Mouse (Mus musculus): ENCODE results near the gene Lin7a. TPM values are rescaled to one million over a fixed set of nuclear protein-coding genes. Genes with fewer than 3 reads are reported as not detected.

Gene Lin7a
- polyA plus RNA-seq, 1 experiment from 2014 or later: 0.74 TPM

DNA sequence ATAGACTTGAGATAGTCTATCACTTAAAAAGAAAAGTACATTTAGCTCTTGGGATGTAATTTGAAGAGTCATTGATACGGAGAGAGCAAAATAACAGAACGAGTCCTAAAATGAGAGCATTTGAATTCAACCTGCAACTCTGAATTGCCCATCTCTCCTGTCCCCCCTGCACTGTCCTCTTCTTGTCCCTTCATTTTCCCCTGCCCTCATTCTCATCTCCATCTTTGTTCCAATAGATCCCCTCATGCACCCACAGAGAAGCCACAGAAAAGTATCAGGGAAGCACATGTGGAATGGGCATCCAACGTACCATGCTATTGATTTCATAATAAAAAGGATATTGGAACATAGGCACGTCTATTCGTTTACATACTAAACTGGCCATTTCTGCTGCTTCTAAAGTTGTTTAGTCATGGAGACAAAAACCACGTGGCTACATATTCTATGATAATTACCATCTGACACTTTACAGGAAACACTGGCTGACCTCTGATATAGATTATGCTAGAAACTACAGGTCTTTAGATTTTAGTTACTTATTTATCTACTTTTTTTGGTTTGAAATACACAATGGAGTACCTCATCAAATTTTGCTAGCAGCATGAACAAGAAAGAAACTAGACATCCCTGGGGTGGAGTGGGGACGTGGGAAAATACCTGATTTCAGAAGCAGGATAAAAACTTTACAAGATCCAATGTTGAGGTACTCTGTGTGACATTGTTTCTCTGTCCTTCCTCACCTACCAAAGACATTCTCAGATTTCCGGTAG lies 41.2 kb upstream of the Lin7a start:
- Histone ChIP-seq H3K27ac (replicated peaks) (no peak overlapping the region), H3K4me3 (ENCODE audit: low read depth, low read length) (no peak overlapping the region), H3K4me1 (replicated peaks; ENCODE audit: control insufficient read depth, insufficient read depth) (no peaks in the 10 kb centered on the region), H3K36me3 (ENCODE audit: control insufficient read depth, insufficient read depth, low read length) (no peaks in the 10 kb centered on the region), H3K9me3 (ENCODE audit: control insufficient read depth, low read length) (no peaks in the 10 kb centered on the region), H3K4me2 (replicated peaks; ENCODE audit: low read depth) (no peak overlapping the region), H3K27me3 (ENCODE audit: control insufficient read depth, insufficient read depth, low read length) (no peaks in the 10 kb centered on the region), H3K9ac (ENCODE audit: low read length) (no peak overlapping the region)
- ATAC-seq (ENCODE audit: low FRiP score, low TSS enrichment): no peak
- no peak for TF ChIP-seq CTCF (IDR thresholded peaks at IDR 0.05; ENCODE audit: low read depth)
- TF ChIP-seq EP300 (optimal IDR thresholded peaks at IDR 0.05): no peak
- 70% methylated on average over 8 of the region's 8 CpGs for WGBS
- DNase-seq (ENCODE audit: low spot score): no peak

DNA sequence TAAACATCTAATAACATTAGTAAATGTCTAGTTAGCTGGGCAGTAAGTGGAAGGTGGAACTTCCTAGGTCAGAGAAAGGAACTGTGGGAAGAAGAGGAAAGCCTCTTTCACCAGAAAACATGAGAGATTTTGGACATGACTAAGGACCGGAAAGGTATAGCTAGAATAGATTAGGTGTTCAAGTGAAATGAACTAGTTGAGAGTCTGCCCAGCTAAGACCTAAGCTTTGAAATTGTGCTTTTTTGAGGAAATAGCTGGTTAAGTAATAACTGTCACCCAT lies 40.7 kb upstream of the Lin7a start:
- H3K4me1 ChIP-seq (replicated peaks; ENCODE audit: control insufficient read depth, insufficient read depth): no peaks in the 10 kb centered on the region
- ATAC-seq (ENCODE audit: low FRiP score, low TSS enrichment) (no peak), DNase-seq (ENCODE audit: low spot score) (no peak)
- H3K27me3 ChIP-seq (ENCODE audit: control insufficient read depth, insufficient read depth, low read length): no peaks in the 10 kb centered on the region
- no peak overlapping the region for H3K27ac ChIP-seq (replicated peaks)
- H3K9ac ChIP-seq (ENCODE audit: low read length): no peak overlapping the region
- TF ChIP-seq EP300 (optimal IDR thresholded peaks at IDR 0.05) (no peak), CTCF (IDR thresholded peaks at IDR 0.05; ENCODE audit: low read depth) (no peak)
- no peak overlapping the region for H3K4me3 ChIP-seq (ENCODE audit: low read depth, low read length)
- H3K9me3 ChIP-seq (ENCODE audit: control insufficient read depth, low read length): no peaks in the 10 kb centered on the region
- no peak overlapping the region for H3K4me2 ChIP-seq (replicated peaks; ENCODE audit: low read depth)
- H3K36me3 ChIP-seq (ENCODE audit: control insufficient read depth, insufficient read depth, low read length): no peaks in the 10 kb centered on the region
- 88% methylated on average over 1 of the region's 1 CpGs for WGBS

DNA sequence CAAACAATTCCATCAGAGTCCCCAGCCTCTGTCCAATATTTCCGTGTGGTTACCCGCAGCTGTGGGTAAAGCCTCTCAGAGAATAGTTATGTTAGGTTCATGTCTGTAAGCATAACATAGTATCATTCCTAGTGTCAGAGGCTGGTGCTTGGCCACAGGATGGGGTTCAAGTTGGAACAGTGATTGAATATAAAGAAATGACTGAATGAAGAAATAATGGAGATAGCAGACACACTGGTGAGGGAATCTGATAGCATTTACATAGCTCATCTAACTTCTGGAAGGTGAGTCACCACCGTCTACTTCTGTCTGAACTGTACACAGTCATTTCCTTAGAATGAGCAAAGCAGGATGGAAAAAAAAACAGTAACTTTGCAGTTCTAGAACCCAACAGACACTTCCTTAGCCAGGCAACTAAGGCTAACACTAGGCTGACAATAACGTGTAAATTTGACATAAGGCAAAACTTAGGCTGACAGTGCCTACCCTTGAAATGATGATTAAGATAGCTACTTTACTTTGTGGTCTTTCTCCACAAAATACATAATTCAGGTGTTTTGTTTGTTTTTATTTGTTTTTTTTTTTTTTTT lies 40.0 kb upstream of the Lin7a start:
- Histone ChIP-seq H3K4me2 (replicated peaks; ENCODE audit: low read depth) (no peak overlapping the region), H3K4me3 (ENCODE audit: low read depth, low read length) (no peak overlapping the region), H3K27ac (replicated peaks) (no peak overlapping the region), H3K4me1 (replicated peaks; ENCODE audit: control insufficient read depth, insufficient read depth) (no peaks in the 10 kb centered on the region), H3K36me3 (ENCODE audit: control insufficient read depth, insufficient read depth, low read length) (no peaks in the 10 kb centered on the region), H3K9me3 (ENCODE audit: control insufficient read depth, low read length) (no peaks in the 10 kb centered on the region), H3K27me3 (ENCODE audit: control insufficient read depth, insufficient read depth, low read length) (no peaks in the 10 kb centered on the region), H3K9ac (ENCODE audit: low read length) (no peak overlapping the region)
- no peak for ATAC-seq (ENCODE audit: low FRiP score, low TSS enrichment)
- no peak for DNase-seq (ENCODE audit: low spot score)
- 81% methylated on average over 4 of the region's 4 CpGs for WGBS
- TF ChIP-seq CTCF (IDR thresholded peaks at IDR 0.05; ENCODE audit: low read depth): no peak

DNA sequence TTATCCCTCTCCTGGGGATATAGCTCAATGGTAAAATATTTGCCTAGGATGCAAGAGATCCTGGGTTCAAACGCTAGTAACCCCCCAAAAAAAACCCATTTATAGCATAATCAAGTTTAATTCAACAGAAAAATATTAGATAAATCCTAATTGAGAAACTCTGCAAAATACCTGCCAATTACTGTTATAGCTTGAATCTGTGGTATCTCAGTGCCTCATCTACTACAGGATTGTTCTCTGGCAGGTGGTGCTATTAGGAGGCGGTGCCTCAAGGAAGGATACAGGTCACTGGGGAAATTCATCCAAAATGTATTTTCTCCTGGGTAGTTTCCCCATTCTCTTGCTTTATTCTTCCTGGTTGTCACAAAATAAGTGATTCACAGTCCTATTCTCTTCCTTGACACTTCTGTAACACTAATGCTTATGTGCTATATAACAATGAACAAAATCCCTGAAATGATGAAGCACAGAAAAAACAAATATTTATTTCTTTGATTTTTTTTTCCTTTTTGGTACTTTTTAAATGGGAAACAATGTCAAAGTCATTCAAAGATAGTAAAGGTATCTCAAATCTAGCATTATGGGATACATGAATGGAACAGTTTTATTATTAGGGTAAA lies 38.9 kb upstream of the Lin7a start:
- no peak overlapping the region for H3K4me3 ChIP-seq (ENCODE audit: low read depth, low read length)
- no peak for ATAC-seq (ENCODE audit: low FRiP score, low TSS enrichment)
- 92% methylated on average over 2 of the region's 2 CpGs for WGBS
- TF ChIP-seq EP300 (optimal IDR thresholded peaks at IDR 0.05) (no peak), CTCF (IDR thresholded peaks at IDR 0.05; ENCODE audit: low read depth) (no peak)
- H3K36me3 ChIP-seq (ENCODE audit: control insufficient read depth, insufficient read depth, low read length): no peaks in the 10 kb centered on the region
- no peak for DNase-seq (ENCODE audit: low spot score)
- no peaks in the 10 kb centered on the region for H3K4me1 ChIP-seq (replicated peaks; ENCODE audit: control insufficient read depth, insufficient read depth)
- H3K9me3 ChIP-seq (ENCODE audit: control insufficient read depth, low read length): no peaks in the 10 kb centered on the region
- no peak overlapping the region for H3K4me2 ChIP-seq (replicated peaks; ENCODE audit: low read depth)
- H3K27ac ChIP-seq (replicated peaks): no peak overlapping the region
- no peaks in the 10 kb centered on the region for H3K27me3 ChIP-seq (ENCODE audit: control insufficient read depth, insufficient read depth, low read length)
- no peak overlapping the region for H3K9ac ChIP-seq (ENCODE audit: low read length)

DNA sequence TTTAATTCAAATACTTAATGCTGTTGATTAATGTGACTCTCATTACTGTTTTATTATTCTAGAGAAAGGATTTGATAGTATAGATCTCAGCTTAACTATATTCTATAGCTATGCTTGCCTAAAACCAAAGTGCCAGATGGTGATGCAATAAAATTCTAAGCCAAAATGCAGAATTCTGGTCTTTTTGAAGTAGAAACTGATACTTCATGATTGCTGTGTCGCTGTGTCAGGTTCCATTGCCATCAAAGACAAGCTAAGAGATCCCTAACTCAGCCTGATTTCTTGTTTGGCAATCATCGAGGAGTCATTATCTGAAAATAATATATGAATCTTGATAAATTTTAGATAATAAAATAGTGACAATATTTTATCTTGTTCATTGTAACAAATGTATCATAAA lies 38.3 kb upstream of the Lin7a start:
- H3K4me1 ChIP-seq (replicated peaks; ENCODE audit: control insufficient read depth, insufficient read depth): no peaks in the 10 kb centered on the region
- no peaks in the 10 kb centered on the region for H3K27me3 ChIP-seq (ENCODE audit: control insufficient read depth, insufficient read depth, low read length)
- H3K9ac ChIP-seq (ENCODE audit: low read length): no peak overlapping the region
- H3K4me2 ChIP-seq (replicated peaks; ENCODE audit: low read depth): no peak overlapping the region
- no peak for DNase-seq (ENCODE audit: low spot score)
- TF ChIP-seq CTCF (IDR thresholded peaks at IDR 0.05; ENCODE audit: low read depth) (no peak), EP300 (optimal IDR thresholded peaks at IDR 0.05) (no peak)
- no peak overlapping the region for H3K4me3 ChIP-seq (ENCODE audit: low read depth, low read length)
- H3K27ac ChIP-seq (replicated peaks): no peak overlapping the region
- H3K9me3 ChIP-seq (ENCODE audit: control insufficient read depth, low read length): no peaks in the 10 kb centered on the region
- H3K36me3 ChIP-seq (ENCODE audit: control insufficient read depth, insufficient read depth, low read length): no peaks in the 10 kb centered on the region
- no peak for ATAC-seq (ENCODE audit: low FRiP score, low TSS enrichment)
- 86% methylated on average over 2 of the region's 2 CpGs for WGBS

DNA sequence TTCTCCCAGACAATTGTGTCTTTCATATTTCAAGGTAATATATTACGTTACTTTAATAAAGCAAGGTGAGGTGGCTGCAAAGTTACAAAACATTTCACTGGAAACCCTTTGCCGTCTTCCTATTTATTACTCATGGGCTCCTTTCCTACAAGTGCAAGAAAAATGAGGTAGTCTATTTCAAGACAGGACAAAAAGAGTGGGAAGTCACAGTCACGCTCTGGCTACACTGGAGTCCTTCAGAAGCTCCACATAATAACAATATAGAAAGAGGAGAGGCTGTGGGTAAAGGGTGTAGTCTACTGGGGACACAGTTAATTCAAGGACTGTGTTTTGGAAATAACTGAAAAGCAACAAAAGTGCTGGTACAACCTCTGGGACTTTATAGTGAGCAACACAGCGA lies 37.7 kb upstream of the Lin7a start:
- Histone ChIP-seq H3K4me3 (ENCODE audit: low read depth, low read length) (no peak overlapping the region), H3K9ac (ENCODE audit: low read length) (no peak overlapping the region), H3K4me1 (replicated peaks; ENCODE audit: control insufficient read depth, insufficient read depth) (no peaks in the 10 kb centered on the region), H3K27ac (replicated peaks) (no peak overlapping the region), H3K36me3 (ENCODE audit: control insufficient read depth, insufficient read depth, low read length) (no peaks in the 10 kb centered on the region), H3K4me2 (replicated peaks; ENCODE audit: low read depth) (no peak overlapping the region), H3K9me3 (ENCODE audit: control insufficient read depth, low read length) (no peaks in the 10 kb centered on the region), H3K27me3 (ENCODE audit: control insufficient read depth, insufficient read depth, low read length) (no peaks in the 10 kb centered on the region)
- WGBS: 81% methylated on average over 4 of the region's 4 CpGs
- TF ChIP-seq EP300 (optimal IDR thresholded peaks at IDR 0.05) (no peak), CTCF (IDR thresholded peaks at IDR 0.05; ENCODE audit: low read depth) (no peak)
- DNase-seq (ENCODE audit: low spot score) (no peak), ATAC-seq (ENCODE audit: low FRiP score, low TSS enrichment) (no peak)
